Mouse (Mus musculus) cerebellum, adult 2 months (tissue): ENCODE measurements around the gene Prr15.

Experiments
- CTCF ChIP-seq: fragments of 200-500 bp; IDR thresholded peaks from 2 replicates; pipeline ENCODE4 v1.5.1; 2011; ENCODE audit warnings: low read depth, mild to moderate bottlenecking, control low read depth, low read length, moderate library complexity, borderline replicate concordance; ENCODE audit not compliant: insufficient read depth
- POLR2A ChIP-seq: fragments of 200-500 bp; IDR thresholded peaks from 2 replicates; pipeline ENCODE4 v1.6.1; 2011; ENCODE audit warnings: low read length, control low read depth, borderline replicate concordance; ENCODE audit not compliant: insufficient read depth

GRCm38 (mm10) chr6:54330166-54330565 lies 4.5 kb downstream of the Prr15 start:
- no peak for TF ChIP-seq CTCF
- no peak for TF ChIP-seq POLR2A
